Mouse (Mus musculus): ENCODE measurements around the gene Pter. TPM values are rescaled to one million over a fixed set of nuclear protein-coding genes. Genes with fewer than 3 reads are reported as not detected.

Pter gene
- polyA plus RNA-seq (2021; fragmentation: Nextera tagmentation) = 12.2 and 12.3 TPM in 2 replicates
- long read RNA-seq, experiment 1, partial matches to known transcripts = 1 of 8 reads
- long read RNA-seq, experiment 1, other reads (novel, unspliced or antisense) = 3 of 8 reads
- long read RNA-seq, experiment 2, transcript Pter-205 (6 exons, 1,232 nt) = major isoform, 8 of 11 reads
- long read RNA-seq, experiment 2, partial matches to known transcripts = 0 of 11 reads
- long read RNA-seq, experiment 2, other reads (novel, unspliced or antisense) = 0 of 11 reads

GRCm38 (mm10) chr2:12923804-12924591 is at the start of gene Pter:
TSS of gene Pter (plus strand) at chr2:12924041.

GRCm38 (mm10) chr2:13011472-13011871 is 87.6 kb downstream of the Pter start, which contains the start of gene C1ql3:
TSS of gene C1ql3 (minus strand) at chr2:13011806.

Other genes with a start within 250 kb of the Pter start
- 28.5 and 33.9 TPM in 2 replicates for gene C1ql3, start 87.8 kb downstream of the Pter start, polyA plus RNA-seq (2021; fragmentation: Nextera tagmentation)